Mouse (Mus musculus): ENCODE measurements around the gene Henmt1. TPM values are rescaled to one million over a fixed set of nuclear protein-coding genes. Genes with fewer than 3 reads are reported as not detected.

Henmt1 gene
- total and polyA plus RNA-seq, 2 experiments = not detected

- TF ChIP-seq POLR2A (IDR thresholded peaks at IDR 0.05; ENCODE audit: extremely low read depth, insufficient read depth, low read length) (no peak), CTCF (IDR thresholded peaks at IDR 0.05; ENCODE audit: low read depth, low read length) (no peak)
- no peaks in the 10 kb centered on the region for H3K79me2 ChIP-seq (ENCODE audit: control insufficient read depth, insufficient read depth, low read length)
Observed at GRCm38 (mm10) chr3:108974920-108975485, 35.3 kb downstream of the Henmt1 start.

GRCm38 (mm10) chr3:108977340-108978030, 37.8 kb downstream of the Henmt1 start:
- WGBS = 89% methylated on average over 13 of the region's 13 CpGs
- Histone ChIP-seq H3K4me1 (ENCODE audit: control insufficient read depth, insufficient read depth, low read length) (no peaks in the 10 kb centered on the region), H3K27ac (replicated peaks; ENCODE audit: insufficient read depth, low read depth, low read length) (no peak overlapping the region), H3K9ac (ENCODE audit: low read depth, low read length) (no peak overlapping the region), H3K27me3 (ENCODE audit: control insufficient read depth, insufficient read depth, low read length) (no peaks in the 10 kb centered on the region), H3K4me3 (ENCODE audit: insufficient read depth, low read depth, low read length) (no peak overlapping the region), H3K36me3 (ENCODE audit: control insufficient read depth, insufficient read depth, low read length) (no peaks in the 10 kb centered on the region), H3K79me2 (ENCODE audit: control insufficient read depth, insufficient read depth, low read length) (no peaks in the 10 kb centered on the region)
- DNase-seq (ENCODE audit: extremely low read depth, low read depth, low spot score) = peak; percentile 21
- TF ChIP-seq POLR2A (IDR thresholded peaks at IDR 0.05; ENCODE audit: extremely low read depth, insufficient read depth, low read length) (no peak), CTCF (IDR thresholded peaks at IDR 0.05; ENCODE audit: low read depth, low read length) (peak; percentile 55)

More at GRCm38 (mm10) chr3:108974920-108975485, 35.3 kb downstream of the Henmt1 start:
- H3K27ac ChIP-seq (replicated peaks; ENCODE audit: insufficient read depth, low read depth, low read length) = no peak overlapping the region
- H3K27me3 ChIP-seq (ENCODE audit: control insufficient read depth, insufficient read depth, low read length) = no peaks in the 10 kb centered on the region
- no peak for DNase-seq (ENCODE audit: extremely low read depth, low read depth, low spot score)
- H3K4me3 ChIP-seq (ENCODE audit: insufficient read depth, low read depth, low read length) = no peak overlapping the region
- no peaks in the 10 kb centered on the region for H3K4me1 ChIP-seq (ENCODE audit: control insufficient read depth, insufficient read depth, low read length)
- no peaks in the 10 kb centered on the region for H3K36me3 ChIP-seq (ENCODE audit: control insufficient read depth, insufficient read depth, low read length)
- 88% methylated on average over 15 of the region's 15 CpGs for WGBS
- H3K9ac ChIP-seq (ENCODE audit: low read depth, low read length) = no peak overlapping the region

DNA sequence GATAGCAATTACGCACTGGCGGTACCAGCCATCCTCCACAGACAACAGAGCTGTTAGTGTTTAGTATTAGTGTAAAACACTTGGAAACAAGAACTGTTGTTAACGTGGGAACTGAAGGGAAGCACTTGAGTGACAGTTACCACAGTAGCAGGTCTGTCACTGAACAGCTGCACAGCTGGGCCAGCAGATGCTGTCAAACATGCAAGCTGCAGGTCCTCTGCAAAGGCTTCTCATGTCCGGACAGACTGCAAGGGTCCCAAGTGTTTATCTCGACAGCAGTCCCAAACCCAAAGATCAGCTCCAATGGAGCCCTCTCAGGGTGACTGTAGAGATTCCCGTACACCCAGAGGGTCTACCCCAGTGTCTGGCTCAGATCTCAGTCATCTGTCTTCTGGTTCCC, 42.3 kb downstream of the Henmt1 start:
- DNase-seq (ENCODE audit: extremely low read depth, low read depth, low spot score) = no peak
- no peak overlapping the region for H3K9ac ChIP-seq (ENCODE audit: low read depth, low read length)
- H3K4me3 ChIP-seq (ENCODE audit: insufficient read depth, low read depth, low read length) = no peak overlapping the region
- H3K27me3 ChIP-seq (ENCODE audit: control insufficient read depth, insufficient read depth, low read length) = no peaks in the 10 kb centered on the region
- H3K36me3 ChIP-seq (ENCODE audit: control insufficient read depth, insufficient read depth, low read length) = no peaks in the 10 kb centered on the region
- no peaks in the 10 kb centered on the region for H3K4me1 ChIP-seq (ENCODE audit: control insufficient read depth, insufficient read depth, low read length)
- H3K27ac ChIP-seq (replicated peaks; ENCODE audit: insufficient read depth, low read depth, low read length) = no peak overlapping the region
- TF ChIP-seq POLR2A (IDR thresholded peaks at IDR 0.05; ENCODE audit: extremely low read depth, insufficient read depth, low read length) (no peak), CTCF (IDR thresholded peaks at IDR 0.05; ENCODE audit: low read depth, low read length) (no peak)
- no peaks in the 10 kb centered on the region for H3K79me2 ChIP-seq (ENCODE audit: control insufficient read depth, insufficient read depth, low read length)
- 86% methylated on average over 6 of the region's 6 CpGs for WGBS

GRCm38 (mm10) chr3:108983989-108984388, 44.3 kb downstream of the Henmt1 start:
- no peak for DNase-seq (ENCODE audit: extremely low read depth, low read depth, low spot score)
- H3K9ac ChIP-seq (ENCODE audit: low read depth, low read length) = no peak overlapping the region
- H3K79me2 ChIP-seq (ENCODE audit: control insufficient read depth, insufficient read depth, low read length) = no peaks in the 10 kb centered on the region
- no peaks in the 10 kb centered on the region for H3K36me3 ChIP-seq (ENCODE audit: control insufficient read depth, insufficient read depth, low read length)
- 65% methylated on average over 5 of the region's 5 CpGs for WGBS
- H3K4me1 ChIP-seq (ENCODE audit: control insufficient read depth, insufficient read depth, low read length) = no peaks in the 10 kb centered on the region
- no peak overlapping the region for H3K4me3 ChIP-seq (ENCODE audit: insufficient read depth, low read depth, low read length)
- TF ChIP-seq POLR2A (IDR thresholded peaks at IDR 0.05; ENCODE audit: extremely low read depth, insufficient read depth, low read length) (no peak), CTCF (IDR thresholded peaks at IDR 0.05; ENCODE audit: low read depth, low read length) (no peak)
- H3K27ac ChIP-seq (replicated peaks; ENCODE audit: insufficient read depth, low read depth, low read length) = no peak overlapping the region
- no peaks in the 10 kb centered on the region for H3K27me3 ChIP-seq (ENCODE audit: control insufficient read depth, insufficient read depth, low read length)

DNA sequence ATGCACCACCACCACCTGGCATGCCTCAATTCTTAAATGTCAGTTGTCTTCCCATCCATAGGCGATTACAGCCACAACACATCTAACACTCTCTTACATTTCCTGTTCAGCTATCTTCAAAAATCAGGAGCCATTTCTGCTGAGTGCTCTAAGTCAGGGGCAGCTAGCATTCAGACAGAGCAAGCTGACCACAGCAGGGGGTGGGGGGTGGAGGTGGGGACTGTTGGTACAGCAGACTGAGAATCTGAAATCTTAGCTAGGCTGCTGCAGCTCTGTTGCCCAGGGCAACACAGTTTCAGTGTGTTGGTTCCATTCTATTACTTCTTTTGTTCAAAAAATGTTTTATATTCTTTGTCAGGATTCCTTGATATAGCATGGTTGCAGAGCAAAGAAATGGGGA, 46.9 kb downstream of the Henmt1 start:
- 93% methylated on average over 1 of the region's 1 CpGs for WGBS
- no peaks in the 10 kb centered on the region; the same call in 1 of the 2 replicates for H3K36me3 ChIP-seq (ENCODE audit: control insufficient read depth, insufficient read depth, low read length)
- no peak for DNase-seq (ENCODE audit: extremely low read depth, low read depth, low spot score)
- no peak for TF ChIP-seq POLR2A (IDR thresholded peaks at IDR 0.05; ENCODE audit: extremely low read depth, insufficient read depth, low read length)
- TF ChIP-seq CTCF (IDR thresholded peaks at IDR 0.05; ENCODE audit: low read depth, low read length) = no peak
- H3K79me2 ChIP-seq (ENCODE audit: control insufficient read depth, insufficient read depth, low read length) = no peaks in the 10 kb centered on the region
- H3K27me3 ChIP-seq (ENCODE audit: control insufficient read depth, insufficient read depth, low read length) = no peaks in the 10 kb centered on the region
- H3K4me3 ChIP-seq (ENCODE audit: insufficient read depth, low read depth, low read length) = no peak overlapping the region
- no peak overlapping the region for H3K27ac ChIP-seq (replicated peaks; ENCODE audit: insufficient read depth, low read depth, low read length)
- H3K9ac ChIP-seq (ENCODE audit: low read depth, low read length) = no peak overlapping the region
- no peaks in the 10 kb centered on the region for H3K4me1 ChIP-seq (ENCODE audit: control insufficient read depth, insufficient read depth, low read length)
